Mouse (Mus musculus): ENCODE measurements around the gene Ak9. TPM values are rescaled to one million over a fixed set of nuclear protein-coding genes. Genes with fewer than 3 reads are reported as not detected.
A peak's percentile ranks its signal among the peaks of the same experiment; 100 is the strongest.

Ak9 gene
- polyA plus RNA-seq, 1 experiment, result 0.02 TPM

DNA sequence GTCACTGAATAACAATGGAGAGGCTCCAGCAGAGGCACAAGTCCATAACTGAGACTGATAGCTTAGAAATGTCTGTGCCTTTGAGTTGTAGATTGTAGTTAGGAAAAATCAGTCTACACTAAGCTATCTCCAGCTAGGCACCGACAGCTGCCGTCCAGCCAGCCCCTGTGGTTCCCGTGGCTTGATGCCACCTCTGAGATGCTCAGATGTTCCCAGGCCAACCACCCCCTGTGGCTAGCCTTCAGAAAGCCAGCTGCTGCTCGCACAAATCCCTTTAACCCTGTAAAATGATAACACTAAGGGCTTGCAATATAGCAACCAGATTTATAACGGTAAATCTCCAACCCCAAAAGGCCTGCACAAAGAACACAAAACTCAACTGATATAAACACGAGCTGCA lies 23.6 kb upstream of the Ak9 start:
- H3K27me3 ChIP-seq (replicated peaks; ENCODE audit: control insufficient read depth, insufficient read depth, low read length), result no peaks in the 10 kb centered on the region
- no peaks in the 10 kb centered on the region; the same call in 1 of the 2 replicates for H3K36me3 ChIP-seq (ENCODE audit: control insufficient read depth, insufficient read depth, low read length)
- no peaks in the 10 kb centered on the region for H3K4me1 ChIP-seq (ENCODE audit: control insufficient read depth, insufficient read depth, low read length)
- H3K4me3 ChIP-seq (ENCODE audit: insufficient read depth, low read depth, low read length), result no peak overlapping the region
- WGBS, result 83% methylated on average over 6 of the region's 6 CpGs
- no peak for DNase-seq
- no peak overlapping the region for H3K27ac ChIP-seq (ENCODE audit: insufficient read depth, low read depth, low read length)
- no peak for TF ChIP-seq CTCF (conservative IDR thresholded peaks at IDR 0.05; ENCODE audit: insufficient read depth, insufficient read length, low read depth, low read length)
- TF ChIP-seq POLR2A (IDR thresholded peaks at IDR 0.05; ENCODE audit: low read depth, low read length), result no peak

DNA sequence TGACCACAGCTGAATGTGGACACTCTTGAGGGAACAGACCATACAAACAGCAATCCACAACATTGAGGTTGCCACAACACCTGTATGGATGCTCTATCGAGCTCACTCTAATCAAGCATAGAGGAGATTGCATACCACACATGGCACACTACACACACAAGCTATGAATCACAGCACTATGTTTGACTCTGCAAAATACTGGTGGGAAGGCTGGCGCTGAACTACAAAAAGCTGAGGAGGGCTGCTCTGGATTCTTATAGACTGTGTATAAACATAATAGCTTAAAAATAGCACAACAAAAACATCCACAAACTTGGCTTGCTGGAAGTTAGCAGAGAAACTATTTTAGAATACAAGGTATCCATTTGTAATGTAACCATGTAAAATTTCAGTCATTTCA lies 23.0 kb upstream of the Ak9 start:
- H3K4me3 ChIP-seq (ENCODE audit: insufficient read depth, low read depth, low read length), result no peak overlapping the region
- 87% methylated on average over 2 of the region's 2 CpGs for WGBS
- no peak overlapping the region for H3K27ac ChIP-seq (ENCODE audit: insufficient read depth, low read depth, low read length)
- no peak for DNase-seq
- H3K36me3 ChIP-seq (ENCODE audit: control insufficient read depth, insufficient read depth, low read length), result no peaks in the 10 kb centered on the region; the same call in 1 of the 2 replicates
- H3K4me1 ChIP-seq (ENCODE audit: control insufficient read depth, insufficient read depth, low read length), result no peaks in the 10 kb centered on the region
- no peaks in the 10 kb centered on the region for H3K27me3 ChIP-seq (replicated peaks; ENCODE audit: control insufficient read depth, insufficient read depth, low read length)
- TF ChIP-seq POLR2A (IDR thresholded peaks at IDR 0.05; ENCODE audit: low read depth, low read length), result no peak
- no peak for TF ChIP-seq CTCF (conservative IDR thresholded peaks at IDR 0.05; ENCODE audit: insufficient read depth, insufficient read length, low read depth, low read length)

DNA sequence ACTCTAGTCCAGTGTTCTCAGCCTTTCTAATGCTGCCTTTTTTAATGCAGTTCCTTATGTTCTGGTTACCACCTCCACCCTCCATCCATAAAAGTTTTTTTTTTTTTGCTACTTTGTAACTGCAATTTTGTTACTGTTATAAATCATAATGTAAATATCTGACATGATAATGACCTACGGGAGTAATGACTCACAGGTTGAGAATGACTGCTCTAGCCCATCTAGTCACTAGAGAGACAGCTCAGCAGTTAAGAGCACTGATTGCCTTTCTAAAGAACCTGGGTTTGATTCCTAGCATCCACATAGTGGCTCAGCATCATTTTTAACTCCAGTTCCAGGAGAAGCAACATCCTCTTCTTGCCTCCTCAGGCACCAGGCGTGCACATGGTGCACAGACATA lies 21.7 kb upstream of the Ak9 start:
- no peak for TF ChIP-seq POLR2A (IDR thresholded peaks at IDR 0.05; ENCODE audit: low read depth, low read length)
- no peak for TF ChIP-seq CTCF (conservative IDR thresholded peaks at IDR 0.05; ENCODE audit: insufficient read depth, insufficient read length, low read depth, low read length)
- Histone ChIP-seq H3K4me1 (ENCODE audit: control insufficient read depth, insufficient read depth, low read length) (no peaks in the 10 kb centered on the region), H3K27me3 (replicated peaks; ENCODE audit: control insufficient read depth, insufficient read depth, low read length) (no peaks in the 10 kb centered on the region), H3K4me3 (ENCODE audit: insufficient read depth, low read depth, low read length) (no peak overlapping the region), H3K36me3 (ENCODE audit: control insufficient read depth, insufficient read depth, low read length) (no peaks in the 10 kb centered on the region; the same call in 1 of the 2 replicates), H3K27ac (ENCODE audit: insufficient read depth, low read depth, low read length) (no peak overlapping the region)
- DNase-seq, result no peak
- 80% methylated on average over 2 of the region's 2 CpGs for WGBS

GRCm38 (mm10) chr10:41287618-41288017 lies 16.2 kb upstream of the Ak9 start:
- no peaks in the 10 kb centered on the region for H3K27me3 ChIP-seq (replicated peaks; ENCODE audit: control insufficient read depth, insufficient read depth, low read length)
- WGBS, result 91% methylated on average over 3 of the region's 3 CpGs

DNA sequence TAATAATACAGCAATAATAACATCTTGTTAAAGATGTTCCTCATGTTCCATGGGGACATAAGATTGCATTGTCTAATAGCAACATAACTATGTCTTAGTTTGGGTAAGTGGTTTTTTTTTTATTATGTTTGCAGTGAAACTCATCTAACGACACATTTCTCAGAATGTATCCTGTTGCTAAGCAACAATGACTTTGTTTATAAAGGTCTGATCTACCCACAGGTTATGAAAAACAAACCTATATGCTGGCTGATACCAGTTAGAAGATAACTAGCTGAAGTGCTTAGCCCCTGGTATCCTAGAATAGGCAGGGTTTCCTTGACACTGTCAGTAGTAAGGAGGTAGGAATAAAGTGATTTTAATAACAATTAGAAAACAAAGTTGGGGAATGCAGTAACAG lies 15.7 kb upstream of the Ak9 start:
- Histone ChIP-seq H3K27ac (ENCODE audit: insufficient read depth, low read depth, low read length) (no peak overlapping the region), H3K27me3 (replicated peaks; ENCODE audit: control insufficient read depth, insufficient read depth, low read length) (no peaks in the 10 kb centered on the region), H3K36me3 (ENCODE audit: control insufficient read depth, insufficient read depth, low read length) (no peaks in the 10 kb centered on the region; the same call in 1 of the 2 replicates), H3K4me3 (ENCODE audit: insufficient read depth, low read depth, low read length) (no peak overlapping the region), H3K4me1 (ENCODE audit: control insufficient read depth, insufficient read depth, low read length) (peaks cover 6% of the 10 kb centered on the region; the same call in 1 of the 2 replicates)
- no peak for TF ChIP-seq POLR2A (IDR thresholded peaks at IDR 0.05; ENCODE audit: low read depth, low read length)
- no peak for TF ChIP-seq CTCF (conservative IDR thresholded peaks at IDR 0.05; ENCODE audit: insufficient read depth, insufficient read length, low read depth, low read length)
- 56% methylated on average over 1 of the region's 1 CpGs for WGBS
- no peak for DNase-seq

More at GRCm38 (mm10) chr10:41287618-41288017, 16.2 kb upstream of the Ak9 start:
- no peak for TF ChIP-seq CTCF (conservative IDR thresholded peaks at IDR 0.05; ENCODE audit: insufficient read depth, insufficient read length, low read depth, low read length)
- TF ChIP-seq POLR2A (IDR thresholded peaks at IDR 0.05; ENCODE audit: low read depth, low read length), result no peak
- no peak for DNase-seq
- H3K36me3 ChIP-seq (ENCODE audit: control insufficient read depth, insufficient read depth, low read length), result no peaks in the 10 kb centered on the region; the same call in 1 of the 2 replicates
- no peak overlapping the region for H3K4me3 ChIP-seq (ENCODE audit: insufficient read depth, low read depth, low read length)
- H3K27ac ChIP-seq (ENCODE audit: insufficient read depth, low read depth, low read length), result no peak overlapping the region
- H3K4me1 ChIP-seq (ENCODE audit: control insufficient read depth, insufficient read depth, low read length), result peaks cover 3% of the 10 kb centered on the region; the same call in 1 of the 2 replicates

DNA sequence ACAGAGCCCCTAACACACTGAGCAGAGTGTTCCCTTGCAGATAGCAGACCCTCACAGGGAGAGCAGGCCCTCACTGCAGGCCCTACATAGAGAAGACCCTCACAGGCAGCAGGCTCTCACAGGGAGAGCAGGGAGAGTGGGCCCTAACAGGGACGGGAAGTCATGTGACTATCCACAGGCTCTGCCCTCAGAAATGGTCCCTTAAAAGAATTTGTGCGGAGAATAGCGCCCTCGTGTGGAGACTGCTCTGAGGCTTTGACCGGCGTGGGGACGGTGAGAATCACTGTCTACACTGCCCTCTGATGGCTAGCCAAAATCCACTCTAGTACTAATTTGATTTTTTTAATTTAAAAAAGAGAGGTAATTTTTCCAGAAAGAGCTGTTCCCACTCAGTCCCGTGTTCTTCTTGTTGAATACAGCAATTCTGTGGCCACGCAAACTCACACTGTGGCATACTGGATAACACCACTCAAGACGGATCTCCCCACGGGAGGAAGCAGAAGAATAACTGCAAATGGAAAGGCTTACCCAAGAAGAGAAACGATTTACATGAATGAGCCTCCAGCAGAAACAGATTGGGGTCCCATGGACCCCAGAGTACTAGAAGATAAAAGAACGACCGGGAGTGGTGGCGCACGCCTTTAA lies 14.9 kb upstream of the Ak9 start:
- 39% methylated on average over 16 of the region's 16 CpGs for WGBS
- peak; percentile 76 for DNase-seq
- no peak overlapping the region for H3K4me3 ChIP-seq (ENCODE audit: insufficient read depth, low read depth, low read length)
- peaks cover 8% of the 10 kb centered on the region; the same call in 1 of the 2 replicates for H3K4me1 ChIP-seq (ENCODE audit: control insufficient read depth, insufficient read depth, low read length)
- H3K27ac ChIP-seq (ENCODE audit: insufficient read depth, low read depth, low read length), result no peak overlapping the region
- no peaks in the 10 kb centered on the region for H3K27me3 ChIP-seq (replicated peaks; ENCODE audit: control insufficient read depth, insufficient read depth, low read length)
- TF ChIP-seq CTCF (conservative IDR thresholded peaks at IDR 0.05; ENCODE audit: insufficient read depth, insufficient read length, low read depth, low read length) (peak; percentile 86), POLR2A (IDR thresholded peaks at IDR 0.05; ENCODE audit: low read depth, low read length) (no peak)
- no peaks in the 10 kb centered on the region; the same call in 1 of the 2 replicates for H3K36me3 ChIP-seq (ENCODE audit: control insufficient read depth, insufficient read depth, low read length)

GRCm38 (mm10) chr10:41291021-41291420 lies 12.8 kb upstream of the Ak9 start:
- H3K27ac ChIP-seq (ENCODE audit: insufficient read depth, low read depth, low read length), result no peak overlapping the region
- TF ChIP-seq CTCF (conservative IDR thresholded peaks at IDR 0.05; ENCODE audit: insufficient read depth, insufficient read length, low read depth, low read length) (no peak), POLR2A (IDR thresholded peaks at IDR 0.05; ENCODE audit: low read depth, low read length) (no peak)
- WGBS, result 80% methylated on average over 2 of the region's 2 CpGs
- peaks cover 8% of the 10 kb centered on the region; the same call in 1 of the 2 replicates for H3K4me1 ChIP-seq (ENCODE audit: control insufficient read depth, insufficient read depth, low read length)
- H3K4me3 ChIP-seq (ENCODE audit: insufficient read depth, low read depth, low read length), result no peak overlapping the region
- no peaks in the 10 kb centered on the region for H3K27me3 ChIP-seq (replicated peaks; ENCODE audit: control insufficient read depth, insufficient read depth, low read length)
- no peaks in the 10 kb centered on the region for H3K36me3 ChIP-seq (ENCODE audit: control insufficient read depth, insufficient read depth, low read length)
- DNase-seq, result no peak

Data from kidney, adult 2 months (tissue).